Mouse (Mus musculus) right cerebral cortex, adult 18-20 months (tissue): Measurements from ENCODE around the gene Plekhs1.

ENCODE experiments used
- DNase-seq: peaks from one replicate; pipeline ENCODE4 v3.0.0; 2022; ENCODE audit warnings: mixed read lengths

The Plekhs1 gene

GRCm38 (mm10) chr19:56461522-56462101 lies at the start of gene Plekhs1:
Gene Plekhs1 (plus strand): TSS chr19:56461640.
- no peak for DNase-seq

GRCm38 (mm10) chr19:56418404-56418803 lies 43.0 kb upstream of the Plekhs1 start:
- no peak for DNase-seq

- no peak for DNase-seq
Measured at GRCm38 (mm10) chr19:56419452-56419851, 42.0 kb upstream of the Plekhs1 start.

GRCm38 (mm10) chr19:56420345-56420744 lies 41.1 kb upstream of the Plekhs1 start:
- no peak for DNase-seq

GRCm38 (mm10) chr19:56422476-56423338 lies 38.7 kb upstream of the Plekhs1 start:
- peak; percentile 93 for DNase-seq

- DNase-seq, result peak; percentile 51
Measured at GRCm38 (mm10) chr19:56423370-56423769, 38.1 kb upstream of the Plekhs1 start.

GRCm38 (mm10) chr19:56424606-56425395 lies 36.6 kb upstream of the Plekhs1 start:
- DNase-seq, result no peak

- no peak for DNase-seq
Measured at GRCm38 (mm10) chr19:56425492-56425891, 35.9 kb upstream of the Plekhs1 start.

GRCm38 (mm10) chr19:56430369-56430768 lies 31.1 kb upstream of the Plekhs1 start:
- DNase-seq, result no peak

GRCm38 (mm10) chr19:56432706-56433105 lies 28.7 kb upstream of the Plekhs1 start:
- no peak for DNase-seq

GRCm38 (mm10) chr19:56433581-56433980 lies 27.9 kb upstream of the Plekhs1 start:
- DNase-seq, result no peak

- DNase-seq, result no peak
Measured at GRCm38 (mm10) chr19:56436380-56436779, 25.1 kb upstream of the Plekhs1 start.

GRCm38 (mm10) chr19:56438357-56439071 lies 22.9 kb upstream of the Plekhs1 start:
- no peak for DNase-seq

- no peak for DNase-seq
Measured at GRCm38 (mm10) chr19:56439072-56439434, 22.4 kb upstream of the Plekhs1 start.

GRCm38 (mm10) chr19:56443445-56443844 lies 18.0 kb upstream of the Plekhs1 start:
- DNase-seq, result peak; percentile 24

GRCm38 (mm10) chr19:56448784-56449183 lies 12.7 kb upstream of the Plekhs1 start:
- no peak for DNase-seq

- DNase-seq, result peak; percentile 49
Measured at GRCm38 (mm10) chr19:56449537-56449936, 11.9 kb upstream of the Plekhs1 start.

- DNase-seq, result peak; percentile 58
Measured at GRCm38 (mm10) chr19:56450892-56451291, 10.5 kb upstream of the Plekhs1 start.

- DNase-seq, result peak; percentile 39
Measured at GRCm38 (mm10) chr19:56451867-56452266, 9.6 kb upstream of the Plekhs1 start.

- DNase-seq, result peak; percentile 49
Measured at GRCm38 (mm10) chr19:56452421-56452820, 9.0 kb upstream of the Plekhs1 start.

- DNase-seq, result no peak
Measured at GRCm38 (mm10) chr19:56454862-56455261, 6.6 kb upstream of the Plekhs1 start.

GRCm38 (mm10) chr19:56455369-56455768 lies 6.1 kb upstream of the Plekhs1 start:
- no peak for DNase-seq

- DNase-seq, result no peak
Measured at GRCm38 (mm10) chr19:56457569-56457968, 3.9 kb upstream of the Plekhs1 start.
